Mouse (Mus musculus): Measurements from ENCODE around the gene Spata6. TPM values are rescaled to one million over a fixed set of nuclear protein-coding genes. Genes with fewer than 3 reads are reported as not detected.

The Spata6 gene
- polyA plus RNA-seq, 1 experiment from 2014 or later, result 14.5 TPM

GRCm38 (mm10) chr4:111686951-111687350 is 32.8 kb upstream of the Spata6 start:
- Histone ChIP-seq H3K36me3 (ENCODE audit: control insufficient read depth, insufficient read depth, low read length) (no peaks in the 10 kb centered on the region), H3K4me2 (ENCODE audit: low read length) (peak overlapping the region; percentile 31), H3K4me1 (ENCODE audit: control insufficient read depth, insufficient read depth, low read length) (peaks cover 7% of the 10 kb centered on the region; the same call in 1 of the 2 replicates), H3K9me3 (replicated peaks; ENCODE audit: control insufficient read depth, low read length, poor library complexity, severe bottlenecking) (no peaks in the 10 kb centered on the region), H3K27me3 (ENCODE audit: control insufficient read depth, insufficient read depth, low read depth, low read length) (no peaks in the 10 kb centered on the region), H3K27ac (ENCODE audit: low read length) (no peak overlapping the region), H3K4me3 (ENCODE audit: low read depth, low read length) (no peak overlapping the region), H3K9ac (ENCODE audit: low read depth, low read length) (no peak overlapping the region)
- ATAC-seq, result peak; percentile 76
- WGBS, result 4% methylated on average over 9 of the region's 9 CpGs

DNA sequence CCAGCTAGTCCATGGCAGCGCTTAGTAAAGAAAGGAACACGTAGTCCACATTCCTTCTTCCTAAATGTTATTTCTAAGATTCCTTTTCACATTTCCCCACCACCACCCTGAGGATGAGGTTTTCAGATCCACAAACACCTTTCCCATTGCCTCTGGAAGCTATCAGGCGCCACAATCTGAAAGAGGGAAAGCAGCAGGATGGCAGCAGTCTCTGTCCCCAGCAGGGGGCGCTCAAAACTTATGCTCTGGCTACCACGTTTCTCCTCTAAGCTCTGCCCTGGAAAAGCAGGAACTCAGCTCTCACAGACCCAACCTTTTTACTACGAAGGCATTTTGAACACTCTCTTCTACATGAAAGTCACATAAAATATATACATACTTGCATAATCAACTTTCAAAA is 32.2 kb upstream of the Spata6 start:
- H3K4me1 ChIP-seq (ENCODE audit: control insufficient read depth, insufficient read depth, low read length), result peaks cover 7% of the 10 kb centered on the region; the same call in 1 of the 2 replicates
- no peaks in the 10 kb centered on the region for H3K9me3 ChIP-seq (replicated peaks; ENCODE audit: control insufficient read depth, low read length, poor library complexity, severe bottlenecking)
- H3K36me3 ChIP-seq (ENCODE audit: control insufficient read depth, insufficient read depth, low read length), result no peaks in the 10 kb centered on the region
- no peaks in the 10 kb centered on the region for H3K27me3 ChIP-seq (ENCODE audit: control insufficient read depth, insufficient read depth, low read depth, low read length)
- H3K27ac ChIP-seq (ENCODE audit: low read length), result no peak overlapping the region
- 19% methylated on average over 6 of the region's 6 CpGs for WGBS
- H3K9ac ChIP-seq (ENCODE audit: low read depth, low read length), result no peak overlapping the region
- ATAC-seq, result peak; percentile 49
- H3K4me3 ChIP-seq (ENCODE audit: low read depth, low read length), result no peak overlapping the region
- H3K4me2 ChIP-seq (ENCODE audit: low read length), result peak overlapping the region; percentile 21

DNA sequence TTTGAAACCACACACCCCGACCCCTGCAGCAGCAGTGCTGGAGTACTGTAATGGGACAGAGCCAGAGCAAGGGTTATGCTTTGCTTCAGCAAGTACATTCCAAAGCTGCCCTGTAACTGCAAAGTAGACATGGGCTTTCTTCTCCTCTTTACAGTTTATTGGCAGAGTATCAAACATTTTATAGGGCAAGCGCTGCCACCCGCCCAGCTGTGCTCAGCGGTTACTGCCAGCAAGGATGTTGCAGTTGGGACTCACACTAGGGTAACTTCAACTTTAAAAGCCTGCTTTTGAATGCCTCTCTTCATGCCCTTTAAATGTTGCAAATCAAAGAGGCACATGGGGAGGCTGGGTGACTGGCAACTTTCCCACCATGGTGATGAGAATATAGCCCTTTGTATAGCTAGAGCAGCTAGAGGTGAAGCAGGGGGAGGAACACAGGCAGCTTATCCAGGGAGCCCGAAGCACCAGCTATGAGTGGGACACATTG is 28.7 kb upstream of the Spata6 start:
- no peak overlapping the region for H3K27ac ChIP-seq (ENCODE audit: low read length)
- peak; percentile 84 for ATAC-seq
- no peaks in the 10 kb centered on the region for H3K27me3 ChIP-seq (ENCODE audit: control insufficient read depth, insufficient read depth, low read depth, low read length)
- peaks cover 7% of the 10 kb centered on the region; the same call in 1 of the 2 replicates for H3K4me1 ChIP-seq (ENCODE audit: control insufficient read depth, insufficient read depth, low read length)
- H3K9ac ChIP-seq (ENCODE audit: low read depth, low read length), result no peak overlapping the region
- no peaks in the 10 kb centered on the region for H3K9me3 ChIP-seq (replicated peaks; ENCODE audit: control insufficient read depth, low read length, poor library complexity, severe bottlenecking)
- 35% methylated on average over 5 of the region's 5 CpGs for WGBS
- no peaks in the 10 kb centered on the region for H3K36me3 ChIP-seq (ENCODE audit: control insufficient read depth, insufficient read depth, low read length)
- no peak overlapping the region for H3K4me3 ChIP-seq (ENCODE audit: low read depth, low read length)
- H3K4me2 ChIP-seq (ENCODE audit: low read length), result no peak overlapping the region

GRCm38 (mm10) chr4:111701381-111701780 is 18.4 kb upstream of the Spata6 start:
- H3K9me3 ChIP-seq (replicated peaks; ENCODE audit: control insufficient read depth, low read length, poor library complexity, severe bottlenecking), result no peaks in the 10 kb centered on the region
- WGBS, result 87% methylated on average over 1 of the region's 1 CpGs
- H3K27me3 ChIP-seq (ENCODE audit: control insufficient read depth, insufficient read depth, low read depth, low read length), result no peaks in the 10 kb centered on the region
- ATAC-seq, result no peak
- no peak overlapping the region for H3K4me2 ChIP-seq (ENCODE audit: low read length)
- H3K4me3 ChIP-seq (ENCODE audit: low read depth, low read length), result no peak overlapping the region
- H3K9ac ChIP-seq (ENCODE audit: low read depth, low read length), result no peak overlapping the region
- no peaks in the 10 kb centered on the region for H3K4me1 ChIP-seq (ENCODE audit: control insufficient read depth, insufficient read depth, low read length)
- H3K27ac ChIP-seq (ENCODE audit: low read length), result no peak overlapping the region
- no peaks in the 10 kb centered on the region for H3K36me3 ChIP-seq (ENCODE audit: control insufficient read depth, insufficient read depth, low read length)

DNA sequence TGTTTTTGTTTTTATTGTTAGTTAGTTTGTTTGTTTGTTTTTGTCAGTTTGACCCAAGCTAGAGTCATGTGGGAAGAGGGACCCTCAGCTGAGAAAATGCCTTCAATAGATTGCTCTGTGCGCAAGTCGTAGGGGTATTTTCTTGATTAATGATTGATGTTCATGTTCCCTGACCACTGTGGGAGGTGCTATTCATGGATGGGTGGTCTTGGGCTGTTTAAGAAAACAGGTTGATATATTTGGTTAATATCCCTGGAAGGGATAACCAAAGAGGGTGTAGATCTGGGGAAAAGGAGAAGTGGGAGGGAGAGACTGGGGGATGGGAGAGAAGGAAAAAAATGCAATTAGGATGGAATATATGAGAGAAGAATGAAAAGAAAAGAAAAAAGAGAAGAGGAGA is 15.7 kb upstream of the Spata6 start:
- H3K9me3 ChIP-seq (replicated peaks; ENCODE audit: control insufficient read depth, low read length, poor library complexity, severe bottlenecking), result no peaks in the 10 kb centered on the region
- no peak overlapping the region for H3K27ac ChIP-seq (ENCODE audit: low read length)
- H3K9ac ChIP-seq (ENCODE audit: low read depth, low read length), result no peak overlapping the region
- H3K4me3 ChIP-seq (ENCODE audit: low read depth, low read length), result no peak overlapping the region
- H3K4me1 ChIP-seq (ENCODE audit: control insufficient read depth, insufficient read depth, low read length), result no peaks in the 10 kb centered on the region
- H3K36me3 ChIP-seq (ENCODE audit: control insufficient read depth, insufficient read depth, low read length), result no peaks in the 10 kb centered on the region
- no peak overlapping the region for H3K4me2 ChIP-seq (ENCODE audit: low read length)
- no peaks in the 10 kb centered on the region for H3K27me3 ChIP-seq (ENCODE audit: control insufficient read depth, insufficient read depth, low read depth, low read length)
- WGBS, result 94% methylated on average over 2 of the region's 2 CpGs
- ATAC-seq, result no peak

DNA sequence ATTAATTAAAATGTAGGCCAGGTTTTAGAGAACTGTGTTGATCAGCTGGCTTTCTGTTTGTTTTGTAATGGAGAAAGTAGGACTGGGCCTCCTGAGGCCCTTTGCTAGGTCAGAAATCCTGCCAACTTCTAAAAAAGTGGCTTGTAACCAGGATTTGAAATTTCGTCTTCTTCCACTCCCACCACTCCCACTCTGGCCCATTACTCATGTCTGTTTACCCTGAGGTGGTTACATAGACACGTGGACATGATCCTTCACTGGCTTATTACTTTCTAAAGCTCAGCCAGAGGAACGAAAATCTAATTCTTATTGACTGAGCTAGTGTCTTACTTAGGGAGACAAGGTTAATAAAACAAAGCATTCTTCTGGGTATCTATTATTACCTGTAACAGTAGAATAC is 14.8 kb upstream of the Spata6 start:
- no peaks in the 10 kb centered on the region for H3K36me3 ChIP-seq (ENCODE audit: control insufficient read depth, insufficient read depth, low read length)
- no peaks in the 10 kb centered on the region for H3K27me3 ChIP-seq (ENCODE audit: control insufficient read depth, insufficient read depth, low read depth, low read length)
- H3K9ac ChIP-seq (ENCODE audit: low read depth, low read length), result no peak overlapping the region
- no peak overlapping the region for H3K4me3 ChIP-seq (ENCODE audit: low read depth, low read length)
- H3K27ac ChIP-seq (ENCODE audit: low read length), result no peak overlapping the region
- WGBS, result 76% methylated on average over 3 of the region's 3 CpGs
- no peaks in the 10 kb centered on the region for H3K9me3 ChIP-seq (replicated peaks; ENCODE audit: control insufficient read depth, low read length, poor library complexity, severe bottlenecking)
- ATAC-seq, result no peak
- H3K4me2 ChIP-seq (ENCODE audit: low read length), result no peak overlapping the region
- no peaks in the 10 kb centered on the region for H3K4me1 ChIP-seq (ENCODE audit: control insufficient read depth, insufficient read depth, low read length)

- H3K27ac ChIP-seq (ENCODE audit: low read length), result no peak overlapping the region
- no peak overlapping the region for H3K9ac ChIP-seq (ENCODE audit: low read depth, low read length)
- H3K9me3 ChIP-seq (replicated peaks; ENCODE audit: control insufficient read depth, low read length, poor library complexity, severe bottlenecking), result no peaks in the 10 kb centered on the region
- no peaks in the 10 kb centered on the region for H3K4me1 ChIP-seq (ENCODE audit: control insufficient read depth, insufficient read depth, low read length)
- ATAC-seq, result 0 out of 2 replicates have a peak, but pooled peaks have one; percentile 1
- peak overlapping the region; percentile 87 for H3K4me3 ChIP-seq (ENCODE audit: low read depth, low read length)
- WGBS, result 79% methylated on average over 4 of the region's 4 CpGs
- no peaks in the 10 kb centered on the region for H3K36me3 ChIP-seq (ENCODE audit: control insufficient read depth, insufficient read depth, low read length)
- H3K27me3 ChIP-seq (ENCODE audit: control insufficient read depth, insufficient read depth, low read depth, low read length), result no peaks in the 10 kb centered on the region
- H3K4me2 ChIP-seq (ENCODE audit: low read length), result peak overlapping the region; percentile 85
Measured at GRCm38 (mm10) chr4:111719296-111719695, 488 bp upstream of the Spata6 start.

GRCm38 (mm10) chr4:111720662-111721003 is 849 bp downstream of the Spata6 start:
- Histone ChIP-seq H3K36me3 (ENCODE audit: control insufficient read depth, insufficient read depth, low read length) (no peaks in the 10 kb centered on the region), H3K4me2 (ENCODE audit: low read length) (peak overlapping the region; percentile 85), H3K27me3 (ENCODE audit: control insufficient read depth, insufficient read depth, low read depth, low read length) (no peaks in the 10 kb centered on the region), H3K9ac (ENCODE audit: low read depth, low read length) (no peak overlapping the region), H3K4me3 (ENCODE audit: low read depth, low read length) (peak overlapping the region; percentile 87), H3K27ac (ENCODE audit: low read length) (no peak overlapping the region), H3K4me1 (ENCODE audit: control insufficient read depth, insufficient read depth, low read length) (no peaks in the 10 kb centered on the region), H3K9me3 (replicated peaks; ENCODE audit: control insufficient read depth, low read length, poor library complexity, severe bottlenecking) (no peaks in the 10 kb centered on the region)
- 9% methylated on average over 2 of the region's 2 CpGs for WGBS
- ATAC-seq, result peak; percentile 32; the same call in 1 of the 2 replicates

DNA sequence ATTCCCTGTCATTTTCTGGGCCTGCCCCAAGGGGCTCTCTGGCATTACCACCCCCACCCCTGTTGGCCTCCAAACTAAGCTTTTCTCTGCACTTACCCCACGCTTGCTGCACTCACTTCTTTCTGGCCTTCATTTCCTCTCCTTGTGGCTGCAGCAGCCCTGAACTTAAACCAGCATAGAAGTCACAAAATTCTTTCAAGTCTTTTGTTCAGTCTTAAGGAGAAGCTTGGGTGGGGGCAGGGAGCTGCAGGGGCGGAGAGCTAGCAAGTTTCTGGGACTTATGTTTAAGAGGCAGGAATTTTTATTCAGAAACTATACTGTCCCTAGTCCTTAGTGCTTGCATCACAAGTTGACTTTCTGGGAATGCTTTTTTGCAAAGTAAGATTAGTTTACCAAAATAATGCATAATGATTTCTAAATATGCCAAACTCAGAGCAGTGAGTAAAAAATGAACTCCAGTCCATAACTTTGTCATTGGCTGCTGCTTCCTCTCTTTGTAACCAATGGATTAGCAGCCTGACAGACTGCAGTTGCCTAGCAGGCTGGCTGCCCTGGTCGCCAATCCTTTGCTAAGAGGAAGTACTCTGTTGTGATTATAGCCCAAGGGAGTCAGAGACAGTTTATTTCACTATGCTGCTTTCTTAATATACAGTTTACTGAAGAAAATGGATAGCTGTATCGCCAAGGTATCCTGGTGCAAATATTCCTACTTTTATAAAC is 1.5 kb downstream of the Spata6 start:
- 0 out of 2 replicates have a peak overlapping the region, but pooled peaks have one; percentile 6 for H3K4me3 ChIP-seq (ENCODE audit: low read depth, low read length)
- H3K9ac ChIP-seq (ENCODE audit: low read depth, low read length), result 0 out of 2 replicates have a peak overlapping the region, but pooled peaks have one; percentile 14
- no peaks in the 10 kb centered on the region for H3K36me3 ChIP-seq (ENCODE audit: control insufficient read depth, insufficient read depth, low read length)
- H3K27ac ChIP-seq (ENCODE audit: low read length), result no peak overlapping the region
- ATAC-seq, result no peak
- peak overlapping the region; percentile 85 for H3K4me2 ChIP-seq (ENCODE audit: low read length)
- 21% methylated on average over 4 of the region's 4 CpGs for WGBS
- no peaks in the 10 kb centered on the region for H3K9me3 ChIP-seq (replicated peaks; ENCODE audit: control insufficient read depth, low read length, poor library complexity, severe bottlenecking)
- H3K27me3 ChIP-seq (ENCODE audit: control insufficient read depth, insufficient read depth, low read depth, low read length), result no peaks in the 10 kb centered on the region
- H3K4me1 ChIP-seq (ENCODE audit: control insufficient read depth, insufficient read depth, low read length), result no peaks in the 10 kb centered on the region

All from midbrain, embryonic 16.5 days (tissue).